Mouse (Mus musculus) testis, adult 2 months (tissue): ENCODE results near the gene Zswim4. TPM values are rescaled to one million over a fixed set of nuclear protein-coding genes. Genes with fewer than 3 reads are reported as not detected.
A peak's percentile ranks its signal among the peaks of the same experiment; 100 is the strongest.

Experiments used
- H3K27ac ChIP-seq: fragments of 200-500 bp; 2 replicates; pipeline ENCODE4 v1.5.1; 2012; ENCODE audit warnings: low read depth, low read length; ENCODE audit not compliant: control insufficient read depth, insufficient read depth
- H3K27me3 ChIP-seq: fragments of 200-500 bp; 2 replicates; pipeline ENCODE4 v1.6.1; 2012; ENCODE audit warnings: mild to moderate bottlenecking, low read length, moderate library complexity; ENCODE audit not compliant: control insufficient read depth, insufficient read depth
- H3K36me3 ChIP-seq: fragments of 200-500 bp; 2 replicates; pipeline ENCODE4 v1.6.1; 2012; ENCODE audit warnings: mild to moderate bottlenecking, low read length; ENCODE audit not compliant: control insufficient read depth, insufficient read depth
- H3K4me1 ChIP-seq: fragments of 200-500 bp; 2 replicates; pipeline ENCODE4 v1.6.1; 2012; ENCODE audit warnings: low read length; ENCODE audit not compliant: control insufficient read depth, insufficient read depth
- H3K4me3 ChIP-seq: fragments of 200-500 bp; 2 replicates; pipeline ENCODE4 v1.5.1; 2012; ENCODE audit warnings: low read depth, mild to moderate bottlenecking, low read length, moderate library complexity, mixed read lengths; ENCODE audit not compliant: control insufficient read depth
- CTCF ChIP-seq: fragments of 200-500 bp; IDR thresholded peaks from 2 replicates; pipeline ENCODE4 v1.5.1; 2012; ENCODE audit warnings: low read depth, mild to moderate bottlenecking, inconsistent platforms, low read length, moderate library complexity; ENCODE audit not compliant: control insufficient read depth, insufficient read depth, insufficient replicate concordance
- POLR2A ChIP-seq: fragments of 200-500 bp; IDR thresholded peaks from 2 replicates; pipeline ENCODE4 v1.6.1; 2012; ENCODE audit warnings: low read depth, mild to moderate bottlenecking, inconsistent platforms, low read length, moderate library complexity; ENCODE audit not compliant: control insufficient read depth
- polyA plus RNA-seq: library from polyadenylated mRNA; depleted of rRNA; stranded (reverse); fragments of >200 nt; gene quantifications from 2 replicates; pipeline ENCODE4 v1.2.3, GENCODE M21; 2012

The Zswim4 gene
- polyA plus RNA-seq, 1 experiment, result 16.9 TPM

DNA sequence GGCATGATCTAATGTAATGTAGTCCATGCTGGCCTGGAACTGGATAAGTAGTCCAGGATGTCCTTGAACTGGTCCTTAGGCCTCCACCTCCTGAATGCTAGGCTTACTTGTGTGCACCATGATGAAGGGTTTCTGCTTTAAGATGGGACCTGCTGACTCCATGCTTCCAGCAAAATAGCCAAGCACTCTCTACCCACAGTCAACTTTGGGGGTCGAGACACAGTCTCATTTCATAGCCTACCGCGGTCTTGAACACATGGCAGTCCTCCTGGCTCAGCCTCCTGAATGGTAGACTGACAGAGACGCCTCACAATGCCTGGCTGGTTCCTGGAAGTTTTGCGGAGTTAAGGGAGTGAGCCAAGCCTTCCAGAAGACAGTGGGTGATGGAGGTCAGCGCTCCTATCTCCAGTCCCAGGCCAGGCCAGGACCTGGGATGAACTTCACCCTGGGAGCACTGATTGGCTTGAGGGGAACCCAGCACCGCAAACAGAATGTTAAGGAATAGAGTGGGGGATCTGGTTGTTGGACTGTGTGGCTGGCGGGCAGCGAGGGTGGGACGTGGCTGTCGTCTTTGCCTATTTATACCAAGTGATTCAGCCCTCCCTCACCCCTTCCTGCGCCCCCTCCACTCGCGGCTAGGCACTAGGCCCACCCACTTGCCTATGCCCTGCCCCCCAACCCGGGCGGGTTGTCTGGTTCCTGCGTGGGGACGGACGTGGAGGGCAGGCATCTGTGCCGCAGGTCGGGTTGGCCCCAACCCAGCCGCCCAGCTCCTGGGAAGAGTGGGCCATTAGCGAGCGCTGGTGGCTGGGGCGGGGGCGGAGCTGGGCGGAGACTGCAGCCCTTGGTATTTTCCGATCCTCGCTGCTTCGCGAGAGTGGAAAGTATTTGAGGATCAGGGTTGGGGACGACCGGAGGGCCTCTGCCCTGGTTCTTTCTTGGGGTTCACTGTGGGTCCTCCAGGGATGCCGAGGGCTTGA, 33.6 kb downstream of the Zswim4 start:
- Histone ChIP-seq H3K27ac (peak overlapping the region; percentile 84), H3K27me3 (no peaks in the 10 kb centered on the region), H3K36me3 (no peaks in the 10 kb centered on the region), H3K4me1 (peaks cover 32% of the 10 kb centered on the region), H3K4me3 (peak overlapping the region; percentile 56)
- TF ChIP-seq POLR2A (no peak), CTCF (no peak)

- Histone ChIP-seq H3K36me3 (no peaks in the 10 kb centered on the region), H3K4me1 (peaks cover 38% of the 10 kb centered on the region), H3K4me3 (peak overlapping the region; percentile 28), H3K27me3 (no peaks in the 10 kb centered on the region), H3K27ac (peak overlapping the region; percentile 59)
- no peak for TF ChIP-seq POLR2A
- TF ChIP-seq CTCF, result no peak
Measured at GRCm38 (mm10) chr8:84202466-84202865, 34.4 kb downstream of the Zswim4 start.

- Histone ChIP-seq H3K4me1 (peaks cover 43% of the 10 kb centered on the region), H3K27ac (peak overlapping the region; percentile 85), H3K4me3 (peak overlapping the region; percentile 79), H3K36me3 (no peaks in the 10 kb centered on the region), H3K27me3 (no peaks in the 10 kb centered on the region)
- TF ChIP-seq CTCF, result no peak
- no peak for TF ChIP-seq POLR2A
Measured at GRCm38 (mm10) chr8:84201545-84202245, 35.2 kb downstream of the Zswim4 start.

GRCm38 (mm10) chr8:84200652-84201544, 36.0 kb downstream of the Zswim4 start:
- Histone ChIP-seq H3K27me3 (no peaks in the 10 kb centered on the region), H3K4me3 (peak overlapping the region; percentile 79), H3K36me3 (no peaks in the 10 kb centered on the region), H3K27ac (peak overlapping the region; percentile 85), H3K4me1 (peaks cover 43% of the 10 kb centered on the region)
- TF ChIP-seq POLR2A, result peak; percentile 27; the same call in 1 of the 2 replicates
- no peak for TF ChIP-seq CTCF

- Histone ChIP-seq H3K4me1 (peaks cover 43% of the 10 kb centered on the region), H3K4me3 (no peak overlapping the region), H3K27ac (no peak overlapping the region), H3K36me3 (no peaks in the 10 kb centered on the region), H3K27me3 (no peaks in the 10 kb centered on the region)
- TF ChIP-seq CTCF (no peak), POLR2A (no peak)
Measured at GRCm38 (mm10) chr8:84200126-84200555, 36.7 kb downstream of the Zswim4 start.

DNA sequence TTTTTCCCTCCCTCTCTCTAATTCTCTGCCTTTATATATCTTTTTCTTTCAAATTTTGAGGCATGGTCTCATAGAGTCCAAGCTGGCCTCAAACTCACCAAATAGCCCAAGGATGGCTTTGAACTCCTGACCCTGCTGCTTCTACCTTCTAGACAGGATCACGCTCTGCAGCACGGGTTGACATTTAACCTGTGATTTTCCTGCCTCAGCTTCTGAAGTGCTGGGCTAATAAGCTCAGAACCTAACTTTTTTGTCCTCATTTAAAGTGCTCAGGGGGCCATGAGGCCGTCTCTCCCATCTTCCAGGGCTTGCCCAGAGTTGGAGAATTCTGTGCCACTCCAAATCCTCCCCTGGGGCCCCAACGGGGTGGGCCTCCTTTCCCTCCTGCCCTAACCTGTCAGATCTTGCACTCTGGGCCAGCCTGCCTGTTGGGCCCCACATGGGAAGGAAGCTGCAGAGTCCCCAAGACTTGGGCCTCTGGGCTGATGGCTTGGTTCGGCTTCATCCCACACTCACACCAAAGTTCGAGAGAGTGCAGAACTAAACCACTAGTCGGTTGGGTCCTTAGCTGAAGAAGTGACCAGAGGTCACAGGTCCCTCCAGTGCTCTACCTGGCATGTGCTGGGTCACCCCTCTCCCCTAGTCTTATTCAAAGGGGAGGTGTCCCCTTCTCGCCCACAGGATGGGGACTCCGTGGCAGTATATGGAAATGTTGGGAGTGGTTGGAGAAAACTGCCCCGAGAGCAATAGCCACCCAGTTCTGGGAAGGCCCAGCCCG, 37.3 kb downstream of the Zswim4 start:
- Histone ChIP-seq H3K4me3 (no peak overlapping the region), H3K27ac (no peak overlapping the region), H3K4me1 (peaks cover 43% of the 10 kb centered on the region), H3K36me3 (no peaks in the 10 kb centered on the region), H3K27me3 (no peaks in the 10 kb centered on the region)
- no peak for TF ChIP-seq POLR2A
- TF ChIP-seq CTCF, result no peak
